Mouse (Mus musculus) stomach, postnatal 0 days (tissue): ENCODE measurements around the gene Xrcc4.

Source experiments
- CTCF ChIP-seq: IDR thresholded peaks from 2 replicates; pipeline ENCODE4 v1.5.1; 2016; ENCODE audit warnings: antibody characterized with exemption, low read depth, mild to moderate bottlenecking, moderate library complexity
- EP300 ChIP-seq: optimal IDR thresholded peaks from 2 replicates; pipeline ENCODE3; 2016; ENCODE audit warnings: antibody characterized with exemption

- TF ChIP-seq CTCF, result no peak
- no peak for TF ChIP-seq EP300
Observed at GRCm38 (mm10) chr13:89892140-89892539, 197.3 kb downstream of the Xrcc4 start.
